Mouse (Mus musculus): ENCODE measurements at regions not wholly inside any gene's neighbourhood (a gene's known extent, or its start where the extent isn't known, plus 50 kb on each side); places are given as distances from the start of the nearest gene placed in this dataset.

DNA sequence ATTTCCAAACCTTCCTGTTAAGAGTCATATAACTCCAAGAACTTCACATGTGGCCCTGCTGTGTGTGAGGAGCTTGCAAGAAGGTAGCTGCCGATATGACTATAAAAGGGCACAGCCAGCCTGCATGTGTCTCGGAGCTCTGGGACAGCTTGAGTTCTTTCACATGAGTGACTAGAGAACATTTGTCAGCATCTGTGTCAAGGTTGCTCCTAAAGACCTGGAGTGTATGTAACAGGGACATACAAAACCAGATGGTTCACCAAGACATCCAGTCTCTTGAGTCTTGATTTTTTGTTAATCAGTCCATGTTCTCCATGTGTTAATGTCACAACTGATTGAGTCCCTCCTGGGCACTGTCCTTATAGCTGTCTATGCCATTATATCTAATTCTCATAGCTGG, 126.2 kb upstream of the Pcsk2 start:
- no peak for DNase-seq (ENCODE audit: low read depth, low spot score)

DNA sequence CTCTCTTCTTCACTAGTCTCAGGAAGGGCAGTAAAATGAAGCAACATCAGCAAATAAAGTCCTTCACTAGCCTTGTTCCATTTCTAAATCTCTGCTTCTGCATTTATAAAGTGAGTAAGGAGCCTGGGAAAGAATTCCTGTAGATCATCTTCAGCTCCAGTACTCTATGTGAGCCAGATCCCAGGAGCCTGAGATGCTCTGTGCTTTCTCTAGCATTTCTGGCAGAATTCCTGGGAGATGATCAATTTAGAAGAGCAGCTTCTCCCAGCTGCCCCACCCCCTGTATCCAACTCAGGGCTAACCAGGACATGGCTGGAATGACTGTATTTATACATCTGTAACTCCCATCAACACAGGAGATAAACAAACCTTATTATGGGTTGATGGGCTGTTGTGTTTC, 95.3 kb upstream of the Pcsk2 start:
- no peak for DNase-seq (ENCODE audit: low read depth, low spot score)

DNA sequence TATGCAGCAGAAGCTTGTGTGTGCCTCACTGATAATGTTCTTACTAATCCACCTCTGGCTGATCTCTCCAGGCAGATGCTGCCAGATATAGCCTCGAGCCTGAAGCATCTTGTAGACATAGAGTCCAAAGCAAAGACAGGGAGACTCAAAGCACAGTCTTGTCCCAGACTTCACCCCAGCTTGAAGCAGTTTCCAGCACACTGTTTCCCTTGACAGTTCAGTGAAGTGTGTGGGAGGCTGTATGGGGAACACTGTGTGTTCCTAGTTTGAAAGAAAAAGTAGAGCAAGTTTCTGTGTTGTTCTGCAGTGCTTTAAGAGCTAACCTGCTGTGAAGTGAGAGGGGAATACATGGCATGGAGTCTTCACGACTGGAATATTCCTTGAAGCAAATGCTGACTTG, 94.7 kb upstream of the Pcsk2 start:
- no peak for DNase-seq (ENCODE audit: low read depth, low spot score)

DNA sequence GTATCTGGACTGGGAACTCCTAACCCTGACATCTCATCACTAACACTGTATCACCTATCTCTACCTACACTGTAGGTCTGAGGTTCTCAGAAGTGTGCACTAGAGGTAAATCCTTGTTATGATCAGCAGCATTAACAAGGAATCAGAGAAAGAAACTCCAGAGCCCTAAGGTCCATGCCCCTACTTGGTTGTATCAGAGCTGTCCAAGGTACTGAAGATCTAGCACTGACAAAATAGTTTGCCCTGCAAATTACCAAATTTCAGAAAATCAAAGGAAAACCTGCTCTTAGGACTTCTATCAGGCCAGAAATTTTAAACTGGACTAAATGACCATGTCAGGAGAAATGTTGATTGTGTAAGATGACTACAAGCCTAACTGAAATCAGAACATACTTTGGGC, 94.3 kb upstream of the Pcsk2 start:
- DNase-seq (ENCODE audit: low read depth, low spot score) = peak; percentile 23

DNA sequence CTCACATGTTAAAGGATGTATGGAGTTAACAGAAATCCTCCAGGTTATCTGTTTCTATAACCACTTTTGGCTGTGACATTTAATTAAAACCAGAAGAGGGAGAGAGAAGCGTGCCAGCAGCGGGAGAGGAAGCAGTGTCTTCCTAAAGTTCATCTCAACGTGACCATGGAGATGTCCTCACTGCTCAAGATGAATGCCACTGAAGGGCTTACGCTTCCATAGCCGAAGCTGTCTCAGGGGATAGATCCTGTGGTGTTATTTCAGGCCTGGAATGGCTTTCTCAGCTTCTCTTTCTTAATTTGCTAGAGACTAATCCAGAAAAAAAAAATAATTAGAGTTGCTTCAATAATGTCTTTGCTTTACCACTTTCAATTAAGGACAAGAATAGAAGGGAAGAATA, 78.0 kb upstream of the Pcsk2 start:
- DNase-seq (ENCODE audit: low read depth, low spot score) = no peak

DNA sequence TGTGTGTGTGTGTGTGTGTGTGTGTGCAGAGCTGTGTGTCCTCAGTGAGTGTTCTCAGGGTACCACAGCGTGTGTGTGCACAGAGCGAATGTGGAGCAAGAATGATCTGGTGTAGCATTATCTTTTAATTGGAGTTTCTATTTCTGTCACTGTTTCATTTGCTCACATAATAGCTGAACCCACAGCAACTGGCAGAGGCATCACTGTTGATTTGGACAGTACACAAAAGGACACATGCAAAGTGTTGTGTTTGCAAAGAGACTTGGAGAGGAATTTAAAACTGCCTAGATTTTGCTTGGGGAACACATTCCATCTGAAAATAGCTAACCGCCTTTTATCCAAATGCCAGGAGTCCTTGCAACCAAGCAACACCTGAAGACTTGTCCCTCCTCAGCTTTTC, 74.6 kb upstream of the Pcsk2 start:
- DNase-seq (ENCODE audit: low read depth, low spot score) = no peak

DNA sequence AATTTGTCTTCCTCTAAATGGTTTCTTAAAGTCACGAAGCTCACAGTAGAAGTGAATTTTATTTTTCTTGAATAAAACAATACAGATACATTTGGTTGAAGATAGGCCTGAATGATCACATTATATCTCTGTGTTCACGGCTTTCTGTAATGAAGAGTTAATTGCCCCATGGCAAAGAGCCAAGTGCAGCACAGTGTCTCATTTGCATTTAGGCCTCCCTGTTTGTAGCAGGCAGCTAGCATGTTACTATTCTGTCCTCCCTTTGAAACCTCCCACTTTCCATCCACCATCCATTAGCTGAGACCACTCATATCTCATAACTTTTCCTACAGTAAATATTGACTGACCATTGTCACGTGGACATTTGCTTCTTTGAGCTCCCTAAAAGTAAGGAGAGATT, 55.1 kb upstream of the Pcsk2 start:
- DNase-seq (ENCODE audit: low read depth, low spot score) = no peak
